ENCODE assay signal across 18 mouse cellular contexts in genomic region chr12:91803207-91803932, GRCm38 (mm10). TPM values are rescaled to one million over a fixed set of nuclear protein-coding genes. Genes with fewer than 3 reads are reported as not detected.
DNase-seq lines count a peak whose midpoint lies in the region; ATAC-seq lines count a peak whose summit lies in the region.
"Had no signal": no experiment of that assay in that cellular context is flagged by ENCODE, and none has a peak within 500 bp of the region (broad histone marks: within the 10 kb centered on the region; RNA-seq: fewer than 3 reads in every experiment).

No protein-coding gene starts in this region.

- no peaks in the 10 kb centered on the region for H3K36me3 ChIP-seq in intestine, embryonic 15.5 days

- no peak overlapping the region for H3K9ac ChIP-seq in intestine, embryonic 15.5 days
- H3K9ac ChIP-seq: liver, embryonic 14.5 days had no signal

- WGBS in intestine, embryonic 15.5 days = 81% methylated on average over 13 of the region's 13 CpGs

- no peaks in the 10 kb centered on the region for H3K9me3 ChIP-seq in intestine, embryonic 15.5 days
- H3K9me3 ChIP-seq: heart, embryonic 10.5 days had no signal

- H3K4me2 ChIP-seq in intestine, embryonic 15.5 days (replicated peaks) = no peak overlapping the region

- H3K4me1 ChIP-seq in intestine, embryonic 15.5 days (replicated peaks) = no peaks in the 10 kb centered on the region

- no peak overlapping the region for H3K4me3 ChIP-seq in intestine, embryonic 15.5 days (replicated peaks)
- H3K4me3 ChIP-seq: heart, embryonic 10.5 days had no signal

- H3K27me3 ChIP-seq in intestine, embryonic 15.5 days (replicated peaks) = no peaks in the 10 kb centered on the region

- DNase-seq in layer of hippocampus, adult 11-12 months (ENCODE audit: low spot score) = peak; percentile 35
- DNase-seq in layer of hippocampus, postnatal 36 days = no peak
- peak; percentile 9 for DNase-seq in CD4-positive helper T cell, adult 2 months (ENCODE audit: low read depth, low spot score)
- DNase-seq in frontal cortex, postnatal 14 days (ENCODE audit: low spot score in 2 of 2) = peak; percentile 14 to 40
- DNase-seq in kidney, adult 9 months = no peak
- no peak for DNase-seq in gastrocnemius, postnatal 4 days (ENCODE audit: low spot score in 2 of 2)
- DNase-seq: adrenal gland, postnatal 25 days; cerebellum, adult 18-20 months; embryo, embryonic 11 days; heart, postnatal 4 days; kidney, postnatal 10 days; lung, postnatal 4 days had no signal

- H3K27ac ChIP-seq in intestine, embryonic 15.5 days = no peak overlapping the region
- H3K27ac ChIP-seq: heart, embryonic 10.5 days; liver, embryonic 14.5 days had no signal

- ATAC-seq in megakaryocyte progenitor cell, adult 5-6 weeks (replicated peaks; ENCODE audit: poor library complexity) = peak; percentile 59
- ATAC-seq in intestine, embryonic 15.5 days = no peak
- ATAC-seq: midbrain, embryonic 16.5 days had no signal

RNA-seq across cellular contexts. Expression of gene Ston2, which starts 15.2 kb away (rescaled TPM):
- total RNA-seq in layer of hippocampus, postnatal 36 days (2021) = 10 to 100 TPM; 30.8 to 35.6 TPM
- total RNA-seq in megakaryocyte progenitor cell, adult 5-6 weeks (2015) = 4.5 and 10.5 TPM in 2 replicates
- total RNA-seq in megakaryocyte progenitor cell, adult 5-6 weeks (2017) = 2.4 and 5.4 TPM in 2 replicates
- 6.5 and 7.4 TPM in 2 replicates for polyA plus RNA-seq in intestine, embryonic 15.5 days (2015; fragmentation: Nextera tagmentation; extraction: Ambion mirVana)
- total RNA-seq in gastrocnemius, postnatal 4 days (2021) = 10 to 100 TPM; 56.7 to 69.9 TPM
- total RNA-seq: MEL had no signal

RNA-seq across cellular contexts. Expression of gene Sel1l, which starts 45.6 kb away (rescaled TPM):
- 100 to 1,000 TPM; 187 to 204 TPM for total RNA-seq in layer of hippocampus, postnatal 36 days (2021)
- 65.9 and 73.8 TPM in 2 replicates for total RNA-seq in megakaryocyte progenitor cell, adult 5-6 weeks (2015)
- total RNA-seq in megakaryocyte progenitor cell, adult 5-6 weeks (2017) = 66.5 and 66.9 TPM in 2 replicates
- 98.8 and 110 TPM in 2 replicates for polyA plus RNA-seq in intestine, embryonic 15.5 days (2015; fragmentation: Nextera tagmentation; extraction: Ambion mirVana)
- 10 to 100 TPM; 69.5 to 71.4 TPM for total RNA-seq in gastrocnemius, postnatal 4 days (2021)

Comparison
In these comparisons a context has a peak if more than half of its experiments do, and no peak if none do; other contexts are left out.
1. DNase-seq: peak in layer of hippocampus, adult 11-12 months (single experiment), CD4-positive helper T cell, adult 2 months (single experiment) and frontal cortex, postnatal 14 days (2 of 2); none in layer of hippocampus, postnatal 36 days (0 of 2), kidney, adult 9 months (single experiment) and gastrocnemius, postnatal 4 days (0 of 2).